Mouse (Mus musculus) intestine, embryonic 14.5 days (tissue): ENCODE measurements around the gene Cep57l1. TPM values are rescaled to one million over a fixed set of nuclear protein-coding genes. Genes with fewer than 3 reads are reported as not detected.
"Not testable (repeated sequence)": the region's sequence is repeated elsewhere in the genome, so short reads cannot be mapped to it uniquely, and the experiment has no call there.

Source experiments
- ATAC-seq: fragments of 200-750 bp; cut with Nextera tagmentation; replicated peaks from 2 replicates; pipeline ENCODE4 v1.8.0; 2017; ENCODE audit warnings: low read depth, moderate number of reproducible peaks, moderate TSS enrichment, moderate library complexity; ENCODE audit not compliant: low FRiP score, low TSS enrichment
- DNase-seq: peaks from one replicate; pipeline ENCODE4 v3.0.0-alpha.2; 2018; ENCODE audit warnings: low spot score
- H3K27ac ChIP-seq: fragments of 300-500 bp; sonication (generic); 2 replicates; pipeline ENCODE4 v1.5.1; 2014; ENCODE audit warnings: low read depth, mild to moderate bottlenecking, control low read depth
- H3K27me3 ChIP-seq: fragments of 300-500 bp; sonication (generic); replicated peaks from 2 replicates; pipeline ENCODE4 v1.6.1; 2014; ENCODE audit warnings: low read length, control low read depth; ENCODE audit not compliant: control insufficient read depth, insufficient read depth
- H3K36me3 ChIP-seq: fragments of 300-500 bp; sonication (generic); 2 replicates; pipeline ENCODE4 v1.6.1; 2014; ENCODE audit warnings: low read length, control low read depth; ENCODE audit not compliant: control insufficient read depth, insufficient read depth
- H3K4me1 ChIP-seq: fragments of 300-500 bp; sonication (generic); replicated peaks from 2 replicates; pipeline ENCODE4 v1.6.1; 2014; ENCODE audit warnings: low read length, control low read depth, mixed read lengths; ENCODE audit not compliant: control insufficient read depth, insufficient read depth
- H3K4me2 ChIP-seq: fragments of 300-500 bp; sonication (generic); 2 replicates; pipeline ENCODE4 v1.6.1; 2014; ENCODE audit warnings: low read length
- H3K4me3 ChIP-seq: fragments of 300-500 bp; sonication (generic); 2 replicates; pipeline ENCODE4 v1.5.1; 2014; ENCODE audit warnings: low read depth, low read length, control low read depth, mixed read lengths
- H3K9ac ChIP-seq: fragments of 300-500 bp; sonication (generic); 2 replicates; pipeline ENCODE4 v1.6.1; 2014; ENCODE audit warnings: mild to moderate bottlenecking, low read length
- H3K9me3 ChIP-seq: fragments of 300-500 bp; sonication (generic); 2 replicates; pipeline ENCODE4 v1.6.1; 2016; ENCODE audit warnings: low read length, control low read depth; ENCODE audit not compliant: control insufficient read depth
- WGBS: fragments of 180-500 bp; shearing (Covaris S2); extraction: QIAGEN DNeasy Blood & Tissue Kit; methylation state at CpG from one replicate; pipeline ENCODE4 v1.1.7; 2014; 5-methylcytosine and 5-hydroxymethylcytosine counted together
- polyA plus RNA-seq: library from polyadenylated mRNA; unstranded; fragments of >200 nt; fragmentation: Nextera tagmentation; extraction: Ambion mirVana; gene quantifications from 2 replicates; pipeline ENCODE4 v1.2.1, GENCODE M21; 2014

Gene Cep57l1
- polyA plus RNA-seq, 1 experiment from 2014 or later, result 18.4 TPM

- no peak for ATAC-seq
- 87% methylated on average over 6 of the region's 6 CpGs for WGBS
These were observed 11.5 kb upstream of the Cep57l1 start for GRCm38 (mm10) chr10:41821171-41821570.

GRCm38 (mm10) chr10:41820401-41820800 lies 10.7 kb upstream of the Cep57l1 start:
- no peak overlapping the region for H3K4me3 ChIP-seq
- H3K9me3 ChIP-seq, result no peaks in the 10 kb centered on the region
- H3K36me3 ChIP-seq, result no peaks in the 10 kb centered on the region
- DNase-seq (no peak), ATAC-seq (no peak)
- no peak overlapping the region for H3K9ac ChIP-seq
- H3K4me2 ChIP-seq, result no peak overlapping the region
- no peaks in the 10 kb centered on the region for H3K27me3 ChIP-seq
- H3K27ac ChIP-seq, result no peak overlapping the region
- WGBS, result 95% methylated on average over 5 of the region's 5 CpGs
- H3K4me1 ChIP-seq, result 0 out of 2 replicates have a peak, but pooled peaks cover 3% of the 10 kb centered on the region

More at GRCm38 (mm10) chr10:41821171-41821570, 11.5 kb upstream of the Cep57l1 start:
- Histone ChIP-seq H3K9me3 (no peaks in the 10 kb centered on the region), H3K9ac (no peak overlapping the region), H3K4me2 (no peak overlapping the region), H3K27ac (no peak overlapping the region), H3K36me3 (no peaks in the 10 kb centered on the region), H3K4me3 (no peak overlapping the region), H3K27me3 (no peaks in the 10 kb centered on the region), H3K4me1 (0 out of 2 replicates have a peak, but pooled peaks cover 3% of the 10 kb centered on the region)
- no peak for DNase-seq

GRCm38 (mm10) chr10:41819307-41819706 lies 9.6 kb upstream of the Cep57l1 start:
- DNase-seq (no peak), ATAC-seq (no peak)
- H3K4me1 ChIP-seq, result 0 out of 2 replicates have a peak, but pooled peaks cover 3% of the 10 kb centered on the region
- H3K9ac ChIP-seq, result no peak overlapping the region
- no peaks in the 10 kb centered on the region for H3K36me3 ChIP-seq
- no peaks in the 10 kb centered on the region for H3K9me3 ChIP-seq
- no peak overlapping the region for H3K4me2 ChIP-seq
- H3K27ac ChIP-seq, result no peak overlapping the region
- no peaks in the 10 kb centered on the region for H3K27me3 ChIP-seq
- WGBS, result 67% methylated on average over 3 of the region's 3 CpGs
- H3K4me3 ChIP-seq, result no peak overlapping the region

GRCm38 (mm10) chr10:41818733-41819070 lies 9.0 kb upstream of the Cep57l1 start:
- WGBS, result 91% methylated on average over 6 of the region's 6 CpGs
- DNase-seq, ATAC-seq, H3K27me3 ChIP-seq, H3K9ac ChIP-seq, H3K36me3 ChIP-seq, H3K4me3 ChIP-seq, H3K9me3 ChIP-seq, H3K4me1 ChIP-seq, H3K27ac ChIP-seq, H3K4me2 ChIP-seq: not testable (repeated sequence)

DNA sequence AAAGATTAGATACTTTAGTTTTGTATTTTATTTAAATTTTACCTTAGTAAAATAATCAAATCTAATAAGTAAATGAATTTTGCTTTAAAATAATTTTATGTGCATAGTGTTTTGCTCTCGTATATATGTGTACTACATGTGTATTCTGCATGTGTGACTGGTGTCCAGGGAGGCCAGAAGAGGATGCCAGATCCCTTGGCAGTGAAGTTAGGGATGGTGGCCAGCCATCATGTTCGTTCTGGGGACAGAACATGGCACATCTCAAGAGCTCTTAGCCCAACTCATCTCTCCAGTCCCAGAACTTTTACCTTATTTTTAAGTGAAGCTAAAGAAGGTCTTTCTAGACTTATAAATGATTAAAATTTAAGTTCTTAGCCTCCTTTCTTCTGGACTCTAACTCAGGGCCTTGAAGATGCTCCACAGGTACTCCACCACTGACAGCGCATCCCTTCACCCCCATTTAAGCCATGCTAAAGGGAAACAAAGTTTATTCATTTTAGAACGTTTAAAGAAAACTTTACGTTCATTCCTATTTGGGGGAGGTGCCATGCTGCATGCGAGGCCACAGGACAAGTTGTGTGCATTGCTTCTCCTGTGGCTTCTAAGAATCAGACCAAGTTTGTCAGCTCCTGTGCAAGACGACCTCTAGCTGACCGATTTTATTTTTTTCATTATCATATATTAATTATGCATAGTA lies 8.5 kb upstream of the Cep57l1 start:
- no peak for DNase-seq
- ATAC-seq, result no peak
- Histone ChIP-seq H3K27me3 (no peaks in the 10 kb centered on the region), H3K4me2 (no peak overlapping the region), H3K4me3 (no peak overlapping the region), H3K9ac (no peak overlapping the region), H3K36me3 (no peaks in the 10 kb centered on the region), H3K9me3 (no peaks in the 10 kb centered on the region), H3K4me1 (peaks cover 5% of the 10 kb centered on the region), H3K27ac (no peak overlapping the region)
- WGBS, result 86% methylated on average over 8 of the region's 8 CpGs

- H3K27me3 ChIP-seq, result no peaks in the 10 kb centered on the region
- DNase-seq (no peak), ATAC-seq (no peak)
- peaks cover 19% of the 10 kb centered on the region for H3K4me1 ChIP-seq
- H3K4me3 ChIP-seq, result no peak overlapping the region
- H3K36me3 ChIP-seq, result no peaks in the 10 kb centered on the region
- no peak overlapping the region for H3K9ac ChIP-seq
- no peak overlapping the region for H3K4me2 ChIP-seq
- H3K9me3 ChIP-seq, result no peaks in the 10 kb centered on the region
- WGBS, result 85% methylated on average over 5 of the region's 5 CpGs
- no peak overlapping the region for H3K27ac ChIP-seq
These were observed 6.8 kb upstream of the Cep57l1 start for GRCm38 (mm10) chr10:41816516-41816915.

DNA sequence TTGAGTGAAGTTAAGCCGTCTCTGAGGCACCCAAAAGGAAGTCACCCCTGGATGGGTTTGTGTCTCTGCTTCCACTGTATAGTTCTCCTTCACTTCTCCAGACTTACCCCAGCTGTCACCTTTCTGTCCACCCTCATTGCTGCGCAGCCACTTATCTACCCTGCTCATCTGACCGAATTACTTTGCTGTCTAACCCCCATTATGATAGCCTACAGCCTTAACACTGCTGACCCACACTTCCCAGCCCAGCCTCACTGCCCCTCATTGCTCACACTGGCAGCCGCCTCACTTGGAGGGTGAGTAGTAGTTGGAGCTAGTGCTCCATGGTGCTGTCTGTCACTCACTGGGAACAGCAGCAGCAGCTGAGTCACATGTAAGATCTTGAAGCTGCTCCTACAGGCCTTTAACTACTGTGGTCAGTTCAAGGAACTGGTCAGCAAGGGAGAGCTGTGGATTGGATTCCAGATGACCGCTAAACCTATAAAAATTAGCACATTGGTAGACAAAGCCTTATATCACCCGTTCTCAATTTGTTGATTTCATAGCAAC lies 4.7 kb upstream of the Cep57l1 start:
- Histone ChIP-seq H3K27ac (no peak overlapping the region), H3K4me1 (peaks cover 21% of the 10 kb centered on the region), H3K4me3 (no peak overlapping the region), H3K9me3 (no peaks in the 10 kb centered on the region), H3K36me3 (no peaks in the 10 kb centered on the region), H3K9ac (no peak overlapping the region), H3K27me3 (no peaks in the 10 kb centered on the region), H3K4me2 (no peak overlapping the region)
- 91% methylated on average over 6 of the region's 6 CpGs for WGBS
- no peak for ATAC-seq
- DNase-seq, result no peak

GRCm38 (mm10) chr10:41812566-41812965 lies 2.9 kb upstream of the Cep57l1 start:
- Histone ChIP-seq H3K4me3 (peak overlapping the region; percentile 73), H3K4me2 (peak overlapping the region; percentile 85), H3K9ac (no peak overlapping the region), H3K27ac (no peak overlapping the region), H3K27me3 (no peaks in the 10 kb centered on the region), H3K9me3 (0 out of 2 replicates have a peak, but pooled peaks cover 5% of the 10 kb centered on the region), H3K4me1 (peaks cover 21% of the 10 kb centered on the region), H3K36me3 (no peaks in the 10 kb centered on the region)
- whole genome bisulfite sequencing, result 77% methylated on average over 6 of the region's 6 CpGs
- ATAC-seq, result no peak
- DNase-seq, result peak; percentile 48
